Mouse (Mus musculus) liver, embryonic 11.5 days (tissue): ENCODE data around the gene Slc25a25. TPM values are rescaled to one million over a fixed set of nuclear protein-coding genes. Genes with fewer than 3 reads are reported as not detected.
A peak's percentile ranks its signal among the peaks of the same experiment; 100 is the strongest.

Experiments used
- ATAC-seq: fragments of 200-750 bp; cut with Nextera tagmentation; replicated peaks from 2 replicates; pipeline ENCODE4 v1.8.0; 2017; ENCODE audit warnings: moderate number of reproducible peaks, mild to moderate bottlenecking, moderate TSS enrichment, moderate library complexity; ENCODE audit not compliant: low FRiP score
- DNase-seq: peaks from one replicate; pipeline ENCODE4 v3.0.0-alpha.2; 2017; ENCODE audit warnings: low spot score
- H3K27ac ChIP-seq: fragments of 300-500 bp; sonication (generic); 2 replicates; pipeline ENCODE4 v1.5.1; 2014; ENCODE audit warnings: mild to moderate bottlenecking, low read depth, low read length, control low read depth
- H3K27me3 ChIP-seq: fragments of 300-500 bp; sonication (generic); replicated peaks from 2 replicates; pipeline ENCODE4 v1.6.1; 2014; ENCODE audit warnings: low read length, mixed read lengths; ENCODE audit not compliant: control insufficient read depth, insufficient read depth
- H3K36me3 ChIP-seq: fragments of 300-500 bp; sonication (generic); 2 replicates; pipeline ENCODE4 v1.6.1; 2014; ENCODE audit warnings: mild to moderate bottlenecking, low read length, moderate library complexity, mixed read lengths; ENCODE audit not compliant: control insufficient read depth, insufficient read depth
- H3K4me1 ChIP-seq: fragments of 300-500 bp; sonication (generic); replicated peaks from 2 replicates; pipeline ENCODE4 v1.6.1; 2014; ENCODE audit warnings: low read length, mixed read lengths; ENCODE audit not compliant: control insufficient read depth, insufficient read depth
- H3K4me2 ChIP-seq: fragments of 300-500 bp; sonication (generic); 2 replicates; pipeline ENCODE4 v1.6.1; 2014; ENCODE audit warnings: mild to moderate bottlenecking, control low read depth, moderate library complexity
- H3K4me3 ChIP-seq: fragments of 300-500 bp; sonication (generic); 2 replicates; pipeline ENCODE4 v1.5.1; 2014; ENCODE audit warnings: low read depth, low read length, control low read depth
- H3K9ac ChIP-seq: fragments of 300-500 bp; sonication (generic); 2 replicates; pipeline ENCODE4 v1.6.1; 2014; ENCODE audit warnings: low read depth, low read length, control low read depth
- H3K9me3 ChIP-seq: fragments of 300-500 bp; sonication (generic); 2 replicates; pipeline ENCODE4 v1.6.1; 2016; ENCODE audit warnings: low read length, inconsistent platforms, mixed read lengths; ENCODE audit not compliant: control insufficient read depth
- WGBS: fragments of 180-500 bp; shearing (Covaris S2); extraction: QIAGEN DNeasy Blood & Tissue Kit; methylation state at CpG from one replicate; pipeline ENCODE4 v1.1.7; 2014; 5-methylcytosine and 5-hydroxymethylcytosine counted together
- polyA plus RNA-seq: library from polyadenylated mRNA; unstranded; fragments of >200 nt; fragmentation: Nextera tagmentation; extraction: Ambion mirVana; gene quantifications from 2 replicates; pipeline ENCODE4 v1.2.1, GENCODE M21; 2014

Gene Slc25a25
- polyA plus RNA-seq, 1 experiment from 2014 or later, result 10.4 TPM

- DNase-seq (no peak), ATAC-seq (no peak)
- Histone ChIP-seq H3K4me2 (no peak overlapping the region), H3K27me3 (no peaks in the 10 kb centered on the region), H3K4me3 (no peak overlapping the region), H3K9me3 (no peaks in the 10 kb centered on the region), H3K36me3 (no peaks in the 10 kb centered on the region), H3K9ac (no peak overlapping the region), H3K27ac (no peak overlapping the region), H3K4me1 (no peaks in the 10 kb centered on the region)
- 80% methylated on average over 6 of the region's 6 CpGs for WGBS
These were observed 20.4 kb upstream of the Slc25a25 start for GRCm38 (mm10) chr2:32471681-32472061.

GRCm38 (mm10) chr2:32471001-32471680, 19.9 kb upstream of the Slc25a25 start:
- DNase-seq (no peak), ATAC-seq (no peak)
- Histone ChIP-seq H3K36me3 (no peaks in the 10 kb centered on the region), H3K4me3 (no peak overlapping the region), H3K27ac (no peak overlapping the region), H3K4me1 (no peaks in the 10 kb centered on the region), H3K27me3 (no peaks in the 10 kb centered on the region), H3K9ac (no peak overlapping the region), H3K4me2 (no peak overlapping the region), H3K9me3 (no peaks in the 10 kb centered on the region)
- 71% methylated on average over 6 of the region's 6 CpGs for WGBS

DNA sequence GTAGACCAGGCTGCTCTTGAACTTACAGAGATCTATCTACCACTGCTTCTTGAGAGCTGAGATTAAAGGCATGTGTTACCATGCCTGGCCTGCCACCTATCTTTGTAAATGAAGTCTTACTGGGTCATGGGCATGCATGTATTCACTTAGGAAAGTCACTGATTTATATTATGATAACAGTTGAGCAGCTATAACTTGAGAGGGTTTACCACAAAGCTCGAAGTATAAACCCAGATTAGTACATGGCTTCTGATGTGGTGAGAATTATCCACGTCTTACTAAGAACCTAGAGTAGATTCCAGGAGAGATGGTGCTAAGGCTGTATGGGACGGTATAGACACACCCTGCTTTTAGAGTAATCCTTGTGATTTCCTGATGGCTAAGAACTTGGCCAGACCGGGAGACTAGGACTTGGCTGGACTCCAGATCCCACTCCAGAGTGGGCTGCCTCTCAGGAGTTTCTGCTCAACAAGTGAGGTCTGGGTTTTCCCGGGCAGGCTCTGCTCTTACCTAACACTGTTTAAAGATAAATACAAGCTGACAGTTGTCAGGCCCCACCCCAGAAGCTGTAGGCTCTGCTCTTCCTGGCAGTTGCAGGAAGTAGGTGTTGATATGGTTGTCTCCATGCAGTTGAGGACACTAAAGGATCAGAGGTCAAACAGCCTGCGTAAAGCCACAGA, 13.1 kb upstream of the Slc25a25 start:
- ATAC-seq (peak; percentile 80), DNase-seq (no peak)
- Histone ChIP-seq H3K9ac (0 out of 2 replicates have a peak overlapping the region, but pooled peaks have one; percentile 20), H3K27me3 (no peaks in the 10 kb centered on the region), H3K4me1 (peaks cover 11% of the 10 kb centered on the region), H3K27ac (peak overlapping the region; percentile 62), H3K9me3 (no peaks in the 10 kb centered on the region), H3K4me3 (0 out of 2 replicates have a peak overlapping the region, but pooled peaks have one; percentile 12), H3K36me3 (no peaks in the 10 kb centered on the region), H3K4me2 (peak overlapping the region; percentile 7)
- WGBS, result 35% methylated on average over 6 of the region's 6 CpGs

GRCm38 (mm10) chr2:32463773-32464172, 12.5 kb upstream of the Slc25a25 start:
- DNase-seq (no peak), ATAC-seq (no peak)
- no peak overlapping the region for H3K4me2 ChIP-seq
- H3K4me3 ChIP-seq, result no peak overlapping the region
- no peak overlapping the region for H3K27ac ChIP-seq
- peaks cover 11% of the 10 kb centered on the region for H3K4me1 ChIP-seq
- H3K27me3 ChIP-seq, result no peaks in the 10 kb centered on the region
- no peaks in the 10 kb centered on the region for H3K36me3 ChIP-seq
- no peak overlapping the region for H3K9ac ChIP-seq
- WGBS, result 78% methylated on average over 2 of the region's 2 CpGs
- no peaks in the 10 kb centered on the region for H3K9me3 ChIP-seq

DNA sequence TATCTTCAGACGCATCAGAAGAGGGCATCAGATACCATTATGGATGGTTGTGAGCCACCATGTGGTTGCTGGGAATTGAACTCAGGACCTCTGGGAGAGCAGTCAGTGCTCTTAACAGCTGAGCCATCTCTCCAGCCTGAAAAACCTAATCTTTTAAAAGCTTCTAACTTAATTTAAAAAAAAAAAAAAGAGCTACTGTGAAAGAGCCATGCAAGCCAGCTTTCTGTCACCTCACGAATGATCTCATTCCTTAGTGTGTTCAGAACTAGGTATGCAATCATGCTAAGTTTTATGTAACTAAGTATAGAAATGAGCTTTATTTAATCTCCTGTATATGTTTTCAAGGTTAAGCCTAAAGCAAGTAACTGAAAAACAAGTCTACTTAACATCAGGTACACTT, 8.4 kb upstream of the Slc25a25 start:
- Histone ChIP-seq H3K9me3 (no peaks in the 10 kb centered on the region), H3K4me3 (no peak overlapping the region), H3K4me2 (no peak overlapping the region), H3K27ac (no peak overlapping the region), H3K36me3 (no peaks in the 10 kb centered on the region), H3K4me1 (peaks cover 8% of the 10 kb centered on the region), H3K9ac (no peak overlapping the region), H3K27me3 (no peaks in the 10 kb centered on the region)
- ATAC-seq, result no peak
- DNase-seq, result no peak
- whole genome bisulfite sequencing, result 90% methylated on average over 2 of the region's 2 CpGs

GRCm38 (mm10) chr2:32458300-32458699, 7.1 kb upstream of the Slc25a25 start:
- H3K27ac ChIP-seq, result no peak overlapping the region
- no peak overlapping the region for H3K4me3 ChIP-seq
- H3K27me3 ChIP-seq, result no peaks in the 10 kb centered on the region
- H3K4me2 ChIP-seq, result no peak overlapping the region
- 0 out of 2 replicates have a peak, but pooled peaks cover 6% of the 10 kb centered on the region for H3K4me1 ChIP-seq
- ATAC-seq, result no peak
- no peak overlapping the region for H3K9ac ChIP-seq
- 86% methylated on average over 2 of the region's 2 CpGs for WGBS
- H3K9me3 ChIP-seq, result no peaks in the 10 kb centered on the region
- no peaks in the 10 kb centered on the region for H3K36me3 ChIP-seq
- DNase-seq, result no peak

DNA sequence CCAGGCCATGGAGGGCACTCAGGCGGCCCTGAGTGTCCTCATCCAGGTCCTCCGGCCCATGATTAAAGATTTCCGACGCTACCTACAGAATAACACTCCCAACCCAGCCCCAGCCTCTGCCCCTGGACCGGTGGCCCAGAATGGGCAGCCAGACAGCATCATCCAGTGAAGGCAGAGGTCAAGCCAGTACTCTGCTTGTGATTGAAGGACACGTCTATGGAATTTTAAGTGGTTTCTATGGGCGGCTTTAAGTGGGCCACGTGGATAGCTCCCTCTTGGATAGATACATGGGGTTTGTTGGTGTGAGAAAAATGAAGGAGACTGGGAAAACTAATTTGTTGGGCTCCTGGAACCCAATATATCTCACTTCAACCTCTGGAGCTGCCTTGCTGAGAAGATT, 3.9 kb upstream of the Slc25a25 start:
- no peak overlapping the region for H3K9ac ChIP-seq
- H3K4me3 ChIP-seq, result no peak overlapping the region
- ATAC-seq, result no peak
- WGBS, result 78% methylated on average over 8 of the region's 8 CpGs
- no peaks in the 10 kb centered on the region for H3K27me3 ChIP-seq
- H3K27ac ChIP-seq, result no peak overlapping the region
- H3K36me3 ChIP-seq, result no peaks in the 10 kb centered on the region
- no peaks in the 10 kb centered on the region for H3K9me3 ChIP-seq
- DNase-seq, result no peak
- H3K4me1 ChIP-seq, result peaks cover 18% of the 10 kb centered on the region
- H3K4me2 ChIP-seq, result no peak overlapping the region

GRCm38 (mm10) chr2:32454633-32455032, 3.4 kb upstream of the Slc25a25 start:
- Histone ChIP-seq H3K27me3 (no peaks in the 10 kb centered on the region), H3K4me1 (peaks cover 23% of the 10 kb centered on the region), H3K4me2 (no peak overlapping the region), H3K4me3 (no peak overlapping the region), H3K9me3 (no peaks in the 10 kb centered on the region), H3K36me3 (no peaks in the 10 kb centered on the region), H3K27ac (no peak overlapping the region), H3K9ac (no peak overlapping the region)
- DNase-seq, result peak; percentile 17
- WGBS, result 88% methylated on average over 10 of the region's 10 CpGs
- ATAC-seq, result no peak
